Mouse (Mus musculus): ENCODE results near the gene Amigo2. TPM values are rescaled to one million over a fixed set of nuclear protein-coding genes. Genes with fewer than 3 reads are reported as not detected.

Gene Amigo2
- total and polyA plus RNA-seq, 3 experiments = not detected

- Histone ChIP-seq H3K4me3 (ENCODE audit: control insufficient read depth in 1 of 2, insufficient read depth in 1 of 2, low read depth in 2 of 2, low read length in 2 of 2) (no peak overlapping the region), H3K27me3 (ENCODE audit: control insufficient read depth in 1 of 2, insufficient read depth in 2 of 2, low read length in 2 of 2) (no peaks in the 10 kb centered on the region; a peak in 2 of 4 replicates), H3K79me2 (ENCODE audit: control insufficient read depth, insufficient read depth, low read length, poor library complexity) (no peaks in the 10 kb centered on the region), H3K36me3 (ENCODE audit: control insufficient read depth in 1 of 2, insufficient read depth in 2 of 2, low read length in 2 of 2) (no peaks in the 10 kb centered on the region), H3K4me1 (ENCODE audit: control insufficient read depth in 1 of 2, insufficient read depth in 2 of 2, low read length in 2 of 2) (no peaks in the 10 kb centered on the region), H3K27ac (ENCODE audit: control insufficient read depth, low read depth, low read length) (no peak overlapping the region), H3K9me3 (replicated peaks; ENCODE audit: insufficient read depth, low read length) (no peaks in the 10 kb centered on the region), H3K9ac (ENCODE audit: control insufficient read depth, low read depth, low read length, poor library complexity, severe bottlenecking) (no peak overlapping the region)
- no peak for TF ChIP-seq POLR2AphosphoS2 (IDR thresholded peaks at IDR 0.05; ENCODE audit: low read length)
- TF ChIP-seq ELF1 (IDR thresholded peaks at IDR 0.05; ENCODE audit: low read depth, low read length) = no peak
- TF ChIP-seq HCFC1 (IDR thresholded peaks at IDR 0.05; ENCODE audit: low read depth, low read length) = no peak
- no peak for DNase-seq (ENCODE audit: low read depth, low spot score)
These were observed 17.5 kb downstream of the Amigo2 start for GRCm38 (mm10) chr15:97229494-97230077.

DNA sequence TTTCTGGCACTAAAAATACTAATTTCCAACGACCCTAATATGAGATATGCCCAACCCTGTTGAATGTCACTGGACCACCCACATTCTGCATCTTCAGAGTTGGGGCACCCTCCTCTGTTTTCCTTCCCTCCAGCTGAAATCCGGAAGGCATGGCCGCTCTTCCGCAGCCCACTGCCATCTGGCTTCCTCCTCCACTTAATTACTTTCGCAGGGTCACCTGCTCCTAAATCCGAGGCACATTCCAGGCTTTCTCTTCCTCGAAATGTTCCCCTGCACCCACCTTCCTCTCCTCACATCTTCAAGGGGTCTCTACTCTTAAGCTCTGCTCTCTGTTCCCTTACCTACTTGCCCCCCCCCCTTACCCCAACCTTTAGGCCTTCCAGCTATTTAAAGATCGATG is 23.1 kb downstream of the Amigo2 start:
- H3K27ac ChIP-seq (ENCODE audit: control insufficient read depth, low read depth, low read length) = no peak overlapping the region
- no peaks in the 10 kb centered on the region for H3K9me3 ChIP-seq (replicated peaks; ENCODE audit: insufficient read depth, low read length)
- TF ChIP-seq HCFC1 (IDR thresholded peaks at IDR 0.05; ENCODE audit: low read depth, low read length) (no peak), GABPA (IDR thresholded peaks at IDR 0.05; ENCODE audit: low read depth, low read length) (no peak), ETS1 (IDR thresholded peaks at IDR 0.05; ENCODE audit: low read depth, low read length) (no peak), E2F4 (IDR thresholded peaks at IDR 0.05; ENCODE audit: borderline replicate concordance, low read depth, low read length) (no peak), SMC3 (IDR thresholded peaks at IDR 0.05; ENCODE audit: low read depth, low read length) (no peak), GATA1 (IDR thresholded peaks at IDR 0.05; ENCODE audit: low read depth, low read length) (no peak), CHD1 (IDR thresholded peaks at IDR 0.05; ENCODE audit: low read depth, low read length) (no peak), ZMIZ1 (IDR thresholded peaks at IDR 0.05; ENCODE audit: low read depth, low read length) (no peak), TCF12 (IDR thresholded peaks at IDR 0.05; ENCODE audit: low read depth, low read length) (no peak), MAZ (IDR thresholded peaks at IDR 0.05; ENCODE audit: low read depth, low read length) (no peak), JUND (IDR thresholded peaks at IDR 0.05; ENCODE audit: low read depth, low read length) (no peak)
- H3K9ac ChIP-seq (ENCODE audit: control insufficient read depth, low read depth, low read length, poor library complexity, severe bottlenecking) = no peak overlapping the region
- H3K36me3 ChIP-seq (ENCODE audit: control insufficient read depth in 1 of 2, insufficient read depth in 2 of 2, low read length in 2 of 2) = no peaks in the 10 kb centered on the region
- DNase-seq (ENCODE audit: low read depth, low spot score) = no peak
- no peaks in the 10 kb centered on the region for H3K79me2 ChIP-seq (ENCODE audit: control insufficient read depth, insufficient read depth, low read length, poor library complexity)
- H3K4me3 ChIP-seq (ENCODE audit: control insufficient read depth in 1 of 2, insufficient read depth in 1 of 2, low read depth in 2 of 2, low read length in 2 of 2) = no peak overlapping the region
- H3K4me1 ChIP-seq (ENCODE audit: control insufficient read depth in 1 of 2, insufficient read depth in 2 of 2, low read length in 2 of 2) = no peaks in the 10 kb centered on the region
- no peaks in the 10 kb centered on the region; a peak in 2 of 4 replicates for H3K27me3 ChIP-seq (ENCODE audit: control insufficient read depth in 1 of 2, insufficient read depth in 2 of 2, low read length in 2 of 2)

GRCm38 (mm10) chr15:97223431-97223830 is 23.7 kb downstream of the Amigo2 start:
- TF ChIP-seq POLR2AphosphoS2 (IDR thresholded peaks at IDR 0.05; ENCODE audit: low read length) (no peak), POLR2AphosphoS5 (IDR thresholded peaks at IDR 0.05; ENCODE audit: borderline replicate concordance, low read depth, low read length) (no peak), KAT2A (conservative IDR thresholded peaks at IDR 0.05; ENCODE audit: low read depth, low read length) (no peak), ETS1 (IDR thresholded peaks at IDR 0.05; ENCODE audit: low read depth, low read length) (no peak), CTCF (IDR thresholded peaks at IDR 0.05 in 2 of 3, conservative IDR thresholded peaks at IDR 0.05 in 1 of 3; ENCODE audit: control insufficient read depth in 1 of 3, insufficient read depth in 1 of 3, low read depth in 2 of 3, low read length in 3 of 3, poor library complexity in 1 of 3, severe bottlenecking in 1 of 3) (no peak), MAZ (IDR thresholded peaks at IDR 0.05; ENCODE audit: low read depth, low read length) (no peak), RCOR1 (IDR thresholded peaks at IDR 0.05; ENCODE audit: low read depth, low read length) (no peak)
- no peaks in the 10 kb centered on the region for H3K9me3 ChIP-seq (replicated peaks; ENCODE audit: insufficient read depth, low read length)
- H3K9ac ChIP-seq (ENCODE audit: control insufficient read depth, low read depth, low read length, poor library complexity, severe bottlenecking) = no peak overlapping the region
- no peaks in the 10 kb centered on the region for H3K4me1 ChIP-seq (ENCODE audit: control insufficient read depth in 1 of 2, insufficient read depth in 2 of 2, low read length in 2 of 2)
- no peak overlapping the region for H3K4me3 ChIP-seq (ENCODE audit: control insufficient read depth in 1 of 2, insufficient read depth in 1 of 2, low read depth in 2 of 2, low read length in 2 of 2)
- no peak overlapping the region for H3K27ac ChIP-seq (ENCODE audit: control insufficient read depth, low read depth, low read length)
- no peaks in the 10 kb centered on the region for H3K79me2 ChIP-seq (ENCODE audit: control insufficient read depth, insufficient read depth, low read length, poor library complexity)
- DNase-seq (ENCODE audit: low read depth, low spot score) = no peak
- no peaks in the 10 kb centered on the region for H3K36me3 ChIP-seq (ENCODE audit: control insufficient read depth in 1 of 2, insufficient read depth in 2 of 2, low read length in 2 of 2)
- H3K27me3 ChIP-seq (ENCODE audit: control insufficient read depth in 1 of 2, insufficient read depth in 2 of 2, low read length in 2 of 2) = no peaks in the 10 kb centered on the region; a peak in 2 of 4 replicates

Data from MEL (cell line).